Mouse (Mus musculus) MEL (cell line): ENCODE measurements around the gene Tm4sf1. TPM values are rescaled to one million over a fixed set of nuclear protein-coding genes. Genes with fewer than 3 reads are reported as not detected.

Experiments used
- DNase-seq: peaks from one replicate; pipeline ENCODE4 v3.0.0; 2011; ENCODE audit warnings: low read depth, low spot score
- H3K27ac ChIP-seq: 2 replicates; pipeline ENCODE4 v1.5.1; 2012; ENCODE audit warnings: low read depth, mild to moderate bottlenecking, control low read depth, low read length, moderate library complexity; ENCODE audit not compliant: control insufficient read depth
- H3K27me3 ChIP-seq, 2 experiments: fragments of 150-350 bp in 1 of 2; sonication (generic) in 1 of 2; 2 replicates each; pipeline ENCODE4 v1.6.1; 2012; ENCODE audit warnings: low read length in 2 of 2, mild to moderate bottlenecking in 2 of 2, improper control_type of control experiment in 1 of 2, moderate library complexity in 1 of 2; ENCODE audit not compliant: insufficient read depth in 2 of 2, control insufficient read depth in 1 of 2
- H3K36me3 ChIP-seq, 2 experiments: 2 replicates each; pipeline ENCODE4 v1.6.1; 2012 to 2014; ENCODE audit warnings: low read length in 2 of 2, improper control_type of control experiment in 1 of 2, inconsistent platforms in 1 of 2, mild to moderate bottlenecking in 1 of 2; ENCODE audit not compliant: insufficient read depth in 2 of 2, control insufficient read depth in 1 of 2
- H3K4me1 ChIP-seq, 2 experiments: fragments of 150-350 bp in 1 of 2; sonication (generic) in 1 of 2; 2 replicates each; pipeline ENCODE4 v1.6.1; 2012; ENCODE audit warnings: low read length in 2 of 2, improper control_type of control experiment in 1 of 2, mild to moderate bottlenecking in 1 of 2; ENCODE audit not compliant: insufficient read depth in 2 of 2, control insufficient read depth in 1 of 2
- H3K4me3 ChIP-seq, 2 experiments: fragments of 150-350 bp in 1 of 2; sonication (generic) in 1 of 2; 2 replicates each; pipeline ENCODE4 v1.5.1; 2012; ENCODE audit warnings: low read depth in 2 of 2, low read length in 2 of 2, mild to moderate bottlenecking in 2 of 2, moderate library complexity in 2 of 2, control low read depth in 1 of 2, improper control_type of control experiment in 1 of 2; ENCODE audit not compliant: control insufficient read depth in 1 of 2, insufficient read depth in 1 of 2
- H3K79me2 ChIP-seq: 2 replicates; pipeline ENCODE4 v1.6.1; 2012; ENCODE audit warnings: mild to moderate bottlenecking, low read length, moderate library complexity; ENCODE audit not compliant: control insufficient read depth, poor library complexity, insufficient read depth
- H3K9ac ChIP-seq: 2 replicates; pipeline ENCODE4 v1.6.1; 2012; ENCODE audit warnings: low read depth, mild to moderate bottlenecking, control low read depth, low read length, moderate library complexity; ENCODE audit not compliant: control insufficient read depth, poor library complexity, severe bottlenecking
- H3K9me3 ChIP-seq: fragments of 150-350 bp; sonication (generic); replicated peaks from 2 replicates; pipeline ENCODE4 v1.6.1; 2012; ENCODE audit warnings: mild to moderate bottlenecking, low read length, improper control_type of control experiment, moderate library complexity; ENCODE audit not compliant: insufficient read depth
- BHLHE40 ChIP-seq: IDR thresholded peaks from 2 replicates; pipeline ENCODE4 v1.6.1; 2012; ENCODE audit warnings: low read depth, mild to moderate bottlenecking, inconsistent platforms, low read length, improper control_type of control experiment, borderline replicate concordance
- CHD1 ChIP-seq: IDR thresholded peaks from 2 replicates; pipeline ENCODE4 v1.6.1; 2012; ENCODE audit warnings: low read depth, mild to moderate bottlenecking, inconsistent platforms, low read length, improper control_type of control experiment
- CHD2 ChIP-seq: IDR thresholded peaks from 2 replicates; pipeline ENCODE4 v1.6.1; 2011; ENCODE audit warnings: low read length, improper control_type of control experiment
- CTCF ChIP-seq, 3 experiments: IDR thresholded peaks in 2 of 3; conservative IDR thresholded peaks in 1 of 3; 2 replicates each; pipeline ENCODE4 v1.5.1; 2011 to 2012; ENCODE audit warnings: low read length in 3 of 3, low read depth in 2 of 3, mild to moderate bottlenecking in 2 of 3, improper control_type of control experiment in 1 of 3, inconsistent platforms in 1 of 3, mixed read lengths in 1 of 3, moderate library complexity in 1 of 3; ENCODE audit not compliant: control insufficient read depth in 1 of 3, insufficient read depth in 1 of 3, poor library complexity in 1 of 3, severe bottlenecking in 1 of 3
- ELF1 ChIP-seq: IDR thresholded peaks from 2 replicates; pipeline ENCODE4 v1.6.1; 2014; ENCODE audit warnings: low read depth, mild to moderate bottlenecking, inconsistent platforms, low read length, improper control_type of control experiment, moderate library complexity
- EP300 ChIP-seq, 2 experiments: IDR thresholded peaks; 2 replicates each; pipeline ENCODE4 v1.6.1; 2011; ENCODE audit warnings: improper control_type of control experiment in 2 of 2, low read length in 2 of 2, low read depth in 1 of 2, mild to moderate bottlenecking in 1 of 2
- ETS1 ChIP-seq: IDR thresholded peaks from 2 replicates; pipeline ENCODE4 v1.6.1; 2012; ENCODE audit warnings: low read depth, mild to moderate bottlenecking, inconsistent platforms, low read length, improper control_type of control experiment, moderate library complexity
- GATA1 ChIP-seq: IDR thresholded peaks from 2 replicates; pipeline ENCODE4 v1.6.1; 2011; ENCODE audit warnings: low read depth, low read length, improper control_type of control experiment
- HCFC1 ChIP-seq: IDR thresholded peaks from 2 replicates; pipeline ENCODE4 v1.6.1; 2012; ENCODE audit warnings: low read depth, mild to moderate bottlenecking, inconsistent platforms, low read length, improper control_type of control experiment, moderate library complexity
- JUND ChIP-seq: IDR thresholded peaks from 2 replicates; pipeline ENCODE4 v1.6.1; 2011; ENCODE audit warnings: low read depth, mild to moderate bottlenecking, improper control_type of control experiment, low read length
- KAT2A ChIP-seq: conservative IDR thresholded peaks from 2 replicates; pipeline ENCODE4 v1.6.1; 2012; ENCODE audit warnings: low read depth, low read length, improper control_type of control experiment, inconsistent platforms
- MAX ChIP-seq: IDR thresholded peaks from 2 replicates; pipeline ENCODE4 v1.6.1; 2011; ENCODE audit warnings: low read length, improper control_type of control experiment
- MXI1 ChIP-seq: IDR thresholded peaks from 2 replicates; pipeline ENCODE4 v1.6.1; 2011; ENCODE audit warnings: mild to moderate bottlenecking, low read depth, low read length, improper control_type of control experiment
- MYB ChIP-seq: IDR thresholded peaks from 2 replicates; pipeline ENCODE4 v1.6.1; 2011; ENCODE audit warnings: mild to moderate bottlenecking, low read depth, low read length, improper control_type of control experiment
- POLR2A ChIP-seq, 2 experiments: IDR thresholded peaks; 2 replicates each; pipeline ENCODE4 v1.6.1; 2011 to 2012; ENCODE audit warnings: low read length in 2 of 2, mild to moderate bottlenecking in 2 of 2, control low read depth in 1 of 2, improper control_type of control experiment in 1 of 2, low read depth in 1 of 2, moderate library complexity in 1 of 2; ENCODE audit not compliant: control insufficient read depth in 1 of 2, insufficient read depth in 1 of 2, poor library complexity in 1 of 2
- POLR2AphosphoS2 ChIP-seq: IDR thresholded peaks from 2 replicates; pipeline ENCODE4 v1.6.1; 2011; ENCODE audit warnings: low read length, improper control_type of control experiment
- RAD21 ChIP-seq: IDR thresholded peaks from 2 replicates; pipeline ENCODE4 v1.6.1; 2011; ENCODE audit warnings: mild to moderate bottlenecking, low read depth, low read length, improper control_type of control experiment
- SIN3A ChIP-seq: IDR thresholded peaks from 2 replicates; pipeline ENCODE4 v1.6.1; 2012; ENCODE audit warnings: low read length, improper control_type of control experiment, inconsistent platforms
- SMC3 ChIP-seq: IDR thresholded peaks from 2 replicates; pipeline ENCODE4 v1.6.1; 2011; ENCODE audit warnings: low read depth, low read length, improper control_type of control experiment
- TAL1 ChIP-seq: IDR thresholded peaks from 2 replicates; pipeline ENCODE4 v1.6.1; 2012; ENCODE audit warnings: mild to moderate bottlenecking, inconsistent platforms, low read length, moderate library complexity, mixed read lengths
- TCF12 ChIP-seq: IDR thresholded peaks from 2 replicates; pipeline ENCODE4 v1.6.1; 2014; ENCODE audit warnings: low read depth, mild to moderate bottlenecking, inconsistent platforms, low read length, improper control_type of control experiment, moderate library complexity
- USF1 ChIP-seq: IDR thresholded peaks from 2 replicates; pipeline ENCODE4 v1.6.1; 2014; ENCODE audit warnings: low read depth, mild to moderate bottlenecking, inconsistent platforms, low read length, improper control_type of control experiment, moderate library complexity
- USF2 ChIP-seq, 2 experiments: IDR thresholded peaks; 2 replicates each; pipeline ENCODE4 v1.6.1; 2011 to 2012; ENCODE audit warnings: improper control_type of control experiment in 2 of 2, low read length in 2 of 2, borderline replicate concordance in 1 of 2, inconsistent platforms in 1 of 2, low read depth in 1 of 2, mild to moderate bottlenecking in 1 of 2; ENCODE audit not compliant: insufficient read depth in 1 of 2
- ZC3H11A ChIP-seq: IDR thresholded peaks from 2 replicates; pipeline ENCODE4 v1.6.1; 2012; ENCODE audit warnings: low read depth, mild to moderate bottlenecking, inconsistent platforms, low read length, improper control_type of control experiment
- ZKSCAN1 ChIP-seq: IDR thresholded peaks from 2 replicates; pipeline ENCODE4 v1.6.1; 2012; ENCODE audit warnings: low read depth, mild to moderate bottlenecking, inconsistent platforms, low read length, improper control_type of control experiment, moderate library complexity
- ZMIZ1 ChIP-seq: IDR thresholded peaks from 2 replicates; pipeline ENCODE4 v1.6.1; 2012; ENCODE audit warnings: low read depth, mild to moderate bottlenecking, inconsistent platforms, low read length, improper control_type of control experiment, moderate library complexity
- ZNF384 ChIP-seq: IDR thresholded peaks from 2 replicates; pipeline ENCODE4 v1.6.1; 2012; ENCODE audit warnings: low read depth, mild to moderate bottlenecking, inconsistent platforms, low read length, improper control_type of control experiment
- polyA plus RNA-seq, 2 experiments: library from polyadenylated mRNA; stranded (reverse) in 1 of 2; unstranded in 1 of 2; fragments of >175 nt in 1 of 2; fragments of >200 nt in 1 of 2; gene quantifications; 2 replicates each; pipeline versions ENCODE4 v1.2.1 to v1.2.4; 2012; ENCODE audit warnings: low replicate concordance in 2 of 2, low read depth in 1 of 2; ENCODE audit not compliant: insufficient read length in 2 of 2, insufficient read depth in 1 of 2, missing spikeins in 1 of 2
- total RNA-seq: library from RNA; depleted of rRNA; stranded (reverse); fragments of 300-350 nt; gene quantifications from 2 replicates; pipeline ENCODE4 v1.2.3, GENCODE M21; 2012

Gene Tm4sf1
- total and polyA plus RNA-seq, 3 experiments = not detected

DNA sequence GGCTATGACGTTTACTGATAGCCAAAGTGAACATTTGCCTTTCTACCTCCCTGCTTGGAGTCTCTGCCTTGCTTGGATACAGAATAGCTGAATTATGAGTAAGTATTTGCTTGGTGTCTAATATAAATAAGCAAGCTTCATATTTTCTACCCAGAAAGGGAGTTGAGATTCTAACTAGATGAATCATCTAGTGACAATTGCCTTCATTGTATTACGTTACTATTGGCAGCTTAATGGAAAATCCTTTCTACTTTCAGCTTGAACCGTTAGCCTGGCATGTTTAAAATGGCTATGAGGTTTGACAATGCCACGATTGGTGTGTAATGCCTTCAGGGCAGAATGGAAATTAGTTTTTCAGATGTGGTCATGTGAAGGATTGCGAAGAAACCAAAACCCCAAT is 2.7 kb upstream of the Tm4sf1 start:
- Histone ChIP-seq H3K79me2 (no peaks in the 10 kb centered on the region), H3K9ac (no peak overlapping the region), H3K9me3 (no peaks in the 10 kb centered on the region), H3K27me3 (no peaks in the 10 kb centered on the region), H3K27ac (no peak overlapping the region), H3K36me3 (no peaks in the 10 kb centered on the region), H3K4me1 (no peaks in the 10 kb centered on the region), H3K4me3 (no peak overlapping the region)
- TF ChIP-seq ELF1 (no peak), KAT2A (no peak), CTCF (IDR thresholded peaks at IDR 0.05 in 2 of 3, conservative IDR thresholded peaks at IDR 0.05 in 1 of 3; ENCODE audit: control insufficient read depth in 1 of 3, insufficient read depth in 1 of 3, low read depth in 2 of 3, low read length in 3 of 3, poor library complexity in 1 of 3, severe bottlenecking in 1 of 3) (no peak), CHD1 (no peak), ZMIZ1 (no peak), SMC3 (no peak), ETS1 (no peak), ZKSCAN1 (no peak), MYB (no peak), BHLHE40 (no peak), SIN3A (no peak), MXI1 (no peak), TCF12 (no peak), POLR2A (IDR thresholded peaks at IDR 0.05; ENCODE audit: control insufficient read depth in 1 of 2, insufficient read depth in 1 of 2, low read depth in 1 of 2, low read length in 2 of 2, poor library complexity in 1 of 2) (no peak), CHD2 (no peak), GATA1 (no peak)
- DNase-seq = no peak

DNA sequence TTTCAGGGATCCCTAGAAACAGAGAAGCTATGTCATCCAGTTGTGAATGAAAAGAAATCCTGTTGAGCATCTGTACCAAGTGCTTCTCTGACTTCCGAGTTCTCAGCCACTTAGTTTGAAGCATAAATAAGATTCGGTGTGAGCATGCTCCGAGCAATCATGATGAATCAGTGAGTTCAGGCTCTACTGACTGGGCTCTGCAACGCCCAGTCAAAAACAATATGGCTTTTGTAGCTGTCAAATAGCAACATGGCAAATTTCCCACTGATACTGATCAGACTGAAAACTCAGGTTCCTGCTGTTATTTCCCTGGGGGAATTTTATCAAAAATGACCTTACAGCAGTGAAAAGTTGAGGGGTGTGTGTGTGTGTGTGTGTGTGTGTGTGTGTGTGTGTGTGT is 2.3 kb upstream of the Tm4sf1 start:
- Histone ChIP-seq H3K79me2 (no peaks in the 10 kb centered on the region), H3K4me1 (no peaks in the 10 kb centered on the region), H3K27ac (no peak overlapping the region), H3K9ac (no peak overlapping the region), H3K36me3 (no peaks in the 10 kb centered on the region), H3K4me3 (no peak overlapping the region), H3K9me3 (no peaks in the 10 kb centered on the region), H3K27me3 (no peaks in the 10 kb centered on the region)
- TF ChIP-seq ZNF384 = no peak
- no peak for TF ChIP-seq TAL1
- no peak for TF ChIP-seq GATA1
- TF ChIP-seq USF2 (IDR thresholded peaks at IDR 0.05; ENCODE audit: borderline replicate concordance in 1 of 2, insufficient read depth in 1 of 2, low read depth in 1 of 2, low read length in 2 of 2) = no peak
- no peak for TF ChIP-seq ZC3H11A
- TF ChIP-seq EP300 (IDR thresholded peaks at IDR 0.05; ENCODE audit: low read depth in 1 of 2, low read length in 2 of 2) = no peak
- no peak for TF ChIP-seq HCFC1
- TF ChIP-seq CTCF (IDR thresholded peaks at IDR 0.05 in 2 of 3, conservative IDR thresholded peaks at IDR 0.05 in 1 of 3; ENCODE audit: control insufficient read depth in 1 of 3, insufficient read depth in 1 of 3, low read depth in 2 of 3, low read length in 3 of 3, poor library complexity in 1 of 3, severe bottlenecking in 1 of 3) = no peak
- no peak for TF ChIP-seq ELF1
- no peak for TF ChIP-seq POLR2AphosphoS2
- no peak for TF ChIP-seq ZKSCAN1
- TF ChIP-seq MAX = no peak
- TF ChIP-seq RAD21 = no peak
- TF ChIP-seq USF1 = no peak
- TF ChIP-seq JUND = no peak
- DNase-seq = no peak
